Mouse (Mus musculus) T-helper 1 cell (primary cell): ENCODE measurements around the gene Itgb2.

ENCODE experiments used
- in situ Hi-C: fragments of 300-600 bp; cut with MboI, MseI; formaldehyde crosslinking; loops from one replicate; pipeline ENCODE4 v1.15.1; 2025; ENCODE audit warnings: high pct_unique_total_duplicates

Gene Itgb2

GRCm38 (mm10) chr10:77516379-77516951 lies 13.6 kb upstream of the Itgb2 start:
- in situ Hi-C loops = loop anchor here (5.0 to 10.0 kb wide), 2 partner anchors 48 to 106 kb away; partner anchors contain the start of gene Ube2g2

- in situ Hi-C loops = loop anchor here (5.0 to 10.0 kb wide), 2 partner anchors 48 to 105 kb away; partner anchors contain the start of gene Ube2g2
These were observed 12.9 kb upstream of the Itgb2 start for GRCm38 (mm10) chr10:77517066-77517620.

- in situ Hi-C loops = loop anchor here (5.0 to 10.0 kb wide), 2 partner anchors 47 to 104 kb away; partner anchors contain the start of gene Ube2g2
These were observed 12.3 kb upstream of the Itgb2 start for GRCm38 (mm10) chr10:77517801-77518200.

GRCm38 (mm10) chr10:77519191-77519590 lies 10.9 kb upstream of the Itgb2 start:
- in situ Hi-C loops = loop anchor here (5.0 to 10.0 kb wide), 2 partner anchors 46 to 103 kb away; partner anchors contain the start of gene Ube2g2

- in situ Hi-C loops = no loop called here
These were observed 9.6 kb upstream of the Itgb2 start for GRCm38 (mm10) chr10:77520497-77520896.

GRCm38 (mm10) chr10:77522021-77522731 lies 7.9 kb upstream of the Itgb2 start:
- in situ Hi-C loops = no loop called here

GRCm38 (mm10) chr10:77522746-77523145 lies 7.3 kb upstream of the Itgb2 start:
- in situ Hi-C loops = no loop called here

GRCm38 (mm10) chr10:77523321-77523720 lies 6.7 kb upstream of the Itgb2 start:
- in situ Hi-C loops = no loop called here

GRCm38 (mm10) chr10:77526488-77526887 lies 3.6 kb upstream of the Itgb2 start:
- in situ Hi-C loops = no loop called here

- in situ Hi-C loops = no loop called here
These were observed 1.4 kb upstream of the Itgb2 start for GRCm38 (mm10) chr10:77528634-77529033.

- in situ Hi-C loops = no loop called here
These were observed 1.3 kb downstream of the Itgb2 start for GRCm38 (mm10) chr10:77531026-77532019.

GRCm38 (mm10) chr10:77532020-77532413 lies 2.0 kb downstream of the Itgb2 start:
- in situ Hi-C loops = no loop called here

GRCm38 (mm10) chr10:77536727-77537126 lies 6.7 kb downstream of the Itgb2 start:
- in situ Hi-C loops = no loop called here

- in situ Hi-C loops = no loop called here
These were observed 7.5 kb downstream of the Itgb2 start for GRCm38 (mm10) chr10:77537215-77538209.

- in situ Hi-C loops = no loop called here
These were observed 9.4 kb downstream of the Itgb2 start for GRCm38 (mm10) chr10:77539320-77539945.

GRCm38 (mm10) chr10:77540576-77541102 lies 10.6 kb downstream of the Itgb2 start:
- in situ Hi-C loops = no loop called here

GRCm38 (mm10) chr10:77541864-77542666 lies 12.0 kb downstream of the Itgb2 start:
- in situ Hi-C loops = no loop called here

- in situ Hi-C loops = no loop called here
These were observed 13.2 kb downstream of the Itgb2 start for GRCm38 (mm10) chr10:77543226-77543625.

- in situ Hi-C loops = no loop called here
These were observed 14.9 kb downstream of the Itgb2 start for GRCm38 (mm10) chr10:77544916-77545315.
